Mouse (Mus musculus) heart, embryonic 14.5 days (tissue): ENCODE measurements around the gene Hcar1. TPM values are rescaled to one million over a fixed set of nuclear protein-coding genes. Genes with fewer than 3 reads are reported as not detected.

Experiments
- ATAC-seq: fragments of 200-750 bp; cut with Nextera tagmentation; 2 replicates; pipeline ENCODE4 v1.8.0; 2017; ENCODE audit warnings: low read depth, moderate TSS enrichment; ENCODE audit not compliant: insufficient number of reproducible peaks, insufficient read depth, low FRiP score
- H3K27ac ChIP-seq, 2 experiments: fragments of 200-500 bp in 1 of 2; fragments of 300-500 bp in 1 of 2; sonication (generic) in 1 of 2; replicated peaks in 1 of 2; 2 replicates each; pipeline ENCODE4 v1.5.1; 2012 to 2014; ENCODE audit warnings: low read depth in 2 of 2, low read length in 2 of 2, control low read depth in 1 of 2, mild to moderate bottlenecking in 1 of 2, mixed read lengths in 1 of 2; ENCODE audit not compliant: control insufficient read depth in 1 of 2, insufficient read depth in 1 of 2
- H3K27me3 ChIP-seq: fragments of 300-500 bp; sonication (generic); 2 replicates; pipeline ENCODE4 v1.6.1; 2014; ENCODE audit warnings: mild to moderate bottlenecking, low read length, control low read depth; ENCODE audit not compliant: control insufficient read depth, insufficient read depth
- H3K36me3 ChIP-seq: fragments of 300-500 bp; sonication (generic); 2 replicates; pipeline ENCODE4 v1.6.1; 2014; ENCODE audit warnings: mild to moderate bottlenecking, control low read depth, low read length, mixed read lengths; ENCODE audit not compliant: control insufficient read depth, insufficient read depth
- H3K4me1 ChIP-seq, 2 experiments: fragments of 200-500 bp in 1 of 2; fragments of 300-500 bp in 1 of 2; sonication (generic) in 1 of 2; 2 replicates each; pipeline ENCODE4 v1.6.1; 2012 to 2014; ENCODE audit warnings: low read length in 2 of 2, control low read depth in 1 of 2, mixed read lengths in 1 of 2; ENCODE audit not compliant: control insufficient read depth in 2 of 2, insufficient read depth in 2 of 2
- H3K4me2 ChIP-seq: fragments of 300-500 bp; sonication (generic); 2 replicates; pipeline ENCODE4 v1.6.1; 2014; ENCODE audit warnings: mild to moderate bottlenecking, low read length
- H3K4me3 ChIP-seq, 2 experiments: fragments of 200-500 bp in 1 of 2; fragments of 300-500 bp in 1 of 2; sonication (generic) in 1 of 2; 2 replicates each; pipeline ENCODE4 v1.5.1; 2012 to 2014; ENCODE audit warnings: low read length in 2 of 2, mild to moderate bottlenecking in 2 of 2, control low read depth in 1 of 2, low read depth in 1 of 2, moderate library complexity in 1 of 2; ENCODE audit not compliant: control insufficient read depth in 1 of 2, insufficient read depth in 1 of 2
- H3K9ac ChIP-seq: fragments of 300-500 bp; sonication (generic); 2 replicates; pipeline ENCODE4 v1.6.1; 2014; ENCODE audit warnings: mild to moderate bottlenecking, low read length
- H3K9me3 ChIP-seq: fragments of 300-500 bp; sonication (generic); 2 replicates; pipeline ENCODE4 v1.6.1; 2016; ENCODE audit warnings: low read length, control low read depth; ENCODE audit not compliant: control insufficient read depth
- WGBS: fragments of 180-500 bp; shearing (Covaris S2); extraction: QIAGEN DNeasy Blood & Tissue Kit; methylation state at CpG from one replicate; pipeline ENCODE4 v1.1.7; 2014; 5-methylcytosine and 5-hydroxymethylcytosine counted together
- polyA plus RNA-seq: library from polyadenylated mRNA; unstranded; fragments of >200 nt; fragmentation: Nextera tagmentation; extraction: Ambion mirVana; gene quantifications from 2 replicates; pipeline ENCODE4 v1.2.1, GENCODE M21; 2014

Gene Hcar1
- polyA plus RNA-seq, 1 experiment from 2014 or later, result 0.32 TPM

DNA sequence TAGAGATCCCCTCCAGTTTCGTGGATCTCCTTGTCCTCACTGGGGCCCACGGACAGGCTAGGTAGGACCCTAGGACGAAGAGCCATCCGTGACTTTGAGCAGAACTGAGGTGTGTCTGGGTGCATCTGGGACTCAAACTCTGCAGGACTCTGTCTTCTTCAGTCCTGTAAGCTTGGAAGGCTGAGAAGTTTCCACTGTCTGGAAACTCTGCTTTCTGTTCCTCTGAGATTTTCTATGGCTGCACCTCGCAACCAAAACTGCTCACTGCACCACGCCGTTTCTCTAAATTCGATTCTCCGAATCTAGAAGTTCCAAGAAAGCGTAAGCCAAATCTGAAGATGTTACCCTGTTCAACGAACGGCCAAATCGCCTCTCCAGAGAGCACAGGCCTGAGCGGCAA lies 15.9 kb downstream of the Hcar1 start:
- Histone ChIP-seq H3K27ac (no peak overlapping the region), H3K9me3 (no peaks in the 10 kb centered on the region), H3K36me3 (no peaks in the 10 kb centered on the region), H3K9ac (no peak overlapping the region), H3K4me2 (no peak overlapping the region), H3K4me3 (no peak overlapping the region), H3K4me1 (no peaks in the 10 kb centered on the region), H3K27me3 (no peaks in the 10 kb centered on the region)
- 84% methylated on average over 14 of the region's 14 CpGs for WGBS
- ATAC-seq, result no peak

DNA sequence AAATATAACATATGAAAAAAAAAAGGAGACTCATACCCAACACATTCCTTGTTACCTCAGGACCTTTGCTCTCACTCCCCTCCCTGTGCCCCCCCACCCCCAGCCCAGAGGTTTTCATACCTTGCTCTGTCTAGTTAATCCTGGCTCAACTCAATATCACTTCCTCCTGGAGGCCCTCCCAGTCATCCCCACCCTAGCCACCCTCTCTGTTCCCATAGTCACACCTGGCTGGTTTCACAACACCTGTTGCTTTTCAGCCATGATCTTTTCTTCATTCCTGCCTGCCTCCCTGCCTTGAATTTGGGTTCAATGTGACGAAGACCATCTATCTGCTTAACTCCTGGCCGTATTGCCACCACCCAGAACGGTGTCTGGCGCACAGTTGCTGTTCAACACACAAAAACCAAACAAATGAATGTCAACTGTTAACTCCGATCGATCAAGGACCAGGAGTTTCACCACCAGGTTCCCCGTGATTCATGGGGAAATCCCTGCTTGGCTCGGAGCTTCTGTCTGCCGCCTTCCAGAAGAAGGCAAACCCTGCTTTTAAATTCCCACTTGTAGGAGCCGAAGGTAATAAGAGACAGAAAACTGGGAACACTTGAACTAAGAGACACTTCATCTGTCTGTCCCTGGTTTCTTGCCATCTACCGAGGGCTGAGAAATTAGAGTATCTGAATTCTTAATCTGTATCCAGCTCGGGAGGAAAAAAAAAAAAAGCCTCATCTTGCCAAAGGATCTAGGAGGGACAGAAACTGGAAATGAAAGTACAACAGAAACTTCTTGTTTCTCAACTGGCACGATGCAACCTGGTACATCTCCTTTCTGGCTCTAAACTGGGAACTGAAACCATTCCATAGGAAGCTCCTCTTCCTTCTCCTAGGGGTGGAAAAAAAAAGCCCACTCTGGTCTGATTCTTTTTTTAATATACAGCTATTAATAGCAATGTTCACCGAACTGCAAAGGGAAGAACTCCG lies 17.2 kb downstream of the Hcar1 start:
- Histone ChIP-seq H3K9ac (no peak overlapping the region), H3K4me1 (no peaks in the 10 kb centered on the region), H3K27ac (no peak overlapping the region), H3K36me3 (no peaks in the 10 kb centered on the region), H3K4me3 (no peak overlapping the region), H3K4me2 (no peak overlapping the region; the same call in 1 of the 2 replicates), H3K9me3 (no peaks in the 10 kb centered on the region), H3K27me3 (no peaks in the 10 kb centered on the region)
- no peak for ATAC-seq
- 68% methylated on average over 15 of the region's 15 CpGs for WGBS

DNA sequence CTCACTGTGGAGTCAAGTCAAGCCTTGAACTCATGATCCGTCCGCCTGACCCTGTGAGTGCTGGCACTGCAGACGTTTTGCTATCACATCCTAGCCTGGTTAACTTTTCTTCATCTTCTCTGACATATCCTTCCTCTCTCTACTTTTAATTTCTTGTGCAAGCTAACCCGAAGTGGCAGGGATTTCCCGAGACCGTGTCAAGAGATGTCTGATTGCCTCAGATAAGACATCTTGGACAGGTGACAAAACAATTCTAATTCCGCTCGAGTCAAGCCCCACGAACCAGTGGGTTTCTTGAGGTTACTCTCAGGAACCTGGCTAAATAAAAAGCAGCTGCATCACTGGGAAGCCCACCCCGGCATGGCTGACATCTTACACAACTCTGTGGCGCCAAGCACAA lies 21.0 kb downstream of the Hcar1 start:
- no peak overlapping the region for H3K4me2 ChIP-seq
- H3K36me3 ChIP-seq, result no peaks in the 10 kb centered on the region
- H3K4me1 ChIP-seq, result no peaks in the 10 kb centered on the region
- no peak overlapping the region for H3K27ac ChIP-seq
- no peak for ATAC-seq
- H3K9ac ChIP-seq, result no peak overlapping the region
- H3K9me3 ChIP-seq, result no peaks in the 10 kb centered on the region
- 75% methylated on average over 11 of the region's 11 CpGs for WGBS
- no peaks in the 10 kb centered on the region for H3K27me3 ChIP-seq
- H3K4me3 ChIP-seq, result no peak overlapping the region

DNA sequence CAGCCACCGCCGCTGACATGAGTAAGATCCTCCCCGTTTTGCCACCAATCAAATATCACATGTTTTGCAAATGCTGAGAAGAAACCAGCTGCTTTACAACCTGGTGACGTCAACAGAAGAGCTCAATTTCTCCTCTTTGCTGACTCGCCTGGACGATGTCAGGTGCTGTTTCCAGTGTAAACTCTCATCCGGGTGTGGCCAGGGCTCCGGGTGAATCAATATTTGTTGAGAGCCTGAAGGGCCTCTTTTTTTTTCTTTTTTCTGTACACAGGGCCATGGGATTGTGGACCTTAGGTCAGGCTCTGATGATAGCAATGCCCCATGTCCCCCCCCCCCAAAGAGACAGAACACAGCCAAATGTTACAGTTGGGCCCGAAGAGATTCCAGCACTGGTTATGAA lies 25.3 kb downstream of the Hcar1 start:
- WGBS, result 74% methylated on average over 9 of the region's 9 CpGs
- H3K27me3 ChIP-seq, result no peaks in the 10 kb centered on the region
- H3K9ac ChIP-seq, result no peak overlapping the region
- no peak overlapping the region for H3K4me2 ChIP-seq
- no peak overlapping the region for H3K27ac ChIP-seq
- peaks cover 2 to 3% of the 10 kb centered on the region in 2 experiments; a peak in 1 of 4 replicates for H3K4me1 ChIP-seq
- no peak overlapping the region for H3K4me3 ChIP-seq
- no peaks in the 10 kb centered on the region for H3K36me3 ChIP-seq
- no peaks in the 10 kb centered on the region for H3K9me3 ChIP-seq
- no peak for ATAC-seq

DNA sequence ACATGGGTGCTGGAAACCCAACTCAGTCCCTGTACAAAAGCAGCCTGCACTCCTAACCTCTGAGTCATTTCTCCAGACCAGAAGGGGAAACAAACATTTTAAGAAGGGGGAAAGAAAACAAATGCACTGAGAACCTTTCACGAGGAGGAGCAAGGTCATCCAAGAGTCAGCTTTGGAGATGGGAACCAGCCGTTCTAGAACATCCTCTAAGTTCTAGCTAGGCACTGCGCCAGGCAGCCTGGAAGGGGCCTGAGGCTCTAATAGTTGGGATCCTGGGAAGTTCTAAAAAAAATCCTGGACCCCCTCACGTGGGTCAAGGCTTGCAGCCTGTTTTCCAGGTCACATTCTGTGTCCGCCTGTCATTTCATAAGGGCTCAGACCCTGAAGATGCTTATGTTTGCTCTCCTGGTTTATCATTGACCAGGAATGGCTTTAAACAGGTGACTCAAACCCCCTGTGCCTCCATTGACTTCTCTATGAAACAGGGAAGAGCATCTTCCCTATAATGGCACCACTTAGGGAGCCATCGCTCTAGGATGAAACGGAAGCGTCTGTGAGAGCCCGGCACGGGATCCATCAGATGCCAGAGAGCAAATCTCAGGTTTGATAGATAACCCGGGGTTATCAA lies 25.8 kb downstream of the Hcar1 start:
- no peaks in the 10 kb centered on the region for H3K9me3 ChIP-seq
- no peaks in the 10 kb centered on the region for H3K27me3 ChIP-seq
- H3K36me3 ChIP-seq, result no peaks in the 10 kb centered on the region
- H3K4me1 ChIP-seq, result peaks cover 2 to 3% of the 10 kb centered on the region in 2 experiments; a peak in 1 of 4 replicates
- H3K9ac ChIP-seq, result no peak overlapping the region
- 81% methylated on average over 11 of the region's 11 CpGs for WGBS
- no peak overlapping the region for H3K4me3 ChIP-seq
- no peak overlapping the region for H3K4me2 ChIP-seq
- ATAC-seq, result no peak
- no peak overlapping the region for H3K27ac ChIP-seq

DNA sequence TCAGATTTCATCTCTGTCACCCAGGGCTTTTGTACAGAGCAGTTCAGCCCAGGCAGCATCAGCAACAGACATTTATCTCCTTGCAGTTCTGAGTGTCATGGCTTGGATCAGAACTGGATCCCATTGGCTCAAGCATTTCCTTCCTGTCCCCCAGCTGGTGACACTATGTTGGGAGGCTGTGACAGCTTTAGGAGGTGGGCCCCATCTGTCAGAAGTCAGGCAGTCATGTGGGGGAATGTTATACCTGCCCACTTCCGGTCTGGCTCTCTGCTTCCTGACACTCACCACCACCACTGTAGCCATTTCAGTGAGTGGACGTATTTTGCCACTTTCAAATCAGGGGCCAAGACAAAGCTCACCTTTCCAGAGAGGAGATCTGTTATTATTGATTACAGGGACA lies 28.4 kb downstream of the Hcar1 start:
- no peak for ATAC-seq
- H3K36me3 ChIP-seq, result no peaks in the 10 kb centered on the region
- no peaks in the 10 kb centered on the region for H3K27me3 ChIP-seq
- 30% methylated on average over 2 of the region's 2 CpGs for WGBS
- no peak overlapping the region for H3K9ac ChIP-seq
- H3K4me1 ChIP-seq, result peaks cover 2 to 3% of the 10 kb centered on the region in 2 experiments; a peak in 1 of 4 replicates
- no peak overlapping the region for H3K27ac ChIP-seq
- no peaks in the 10 kb centered on the region for H3K9me3 ChIP-seq
- H3K4me3 ChIP-seq, result no peak overlapping the region
- H3K4me2 ChIP-seq, result no peak overlapping the region

DNA sequence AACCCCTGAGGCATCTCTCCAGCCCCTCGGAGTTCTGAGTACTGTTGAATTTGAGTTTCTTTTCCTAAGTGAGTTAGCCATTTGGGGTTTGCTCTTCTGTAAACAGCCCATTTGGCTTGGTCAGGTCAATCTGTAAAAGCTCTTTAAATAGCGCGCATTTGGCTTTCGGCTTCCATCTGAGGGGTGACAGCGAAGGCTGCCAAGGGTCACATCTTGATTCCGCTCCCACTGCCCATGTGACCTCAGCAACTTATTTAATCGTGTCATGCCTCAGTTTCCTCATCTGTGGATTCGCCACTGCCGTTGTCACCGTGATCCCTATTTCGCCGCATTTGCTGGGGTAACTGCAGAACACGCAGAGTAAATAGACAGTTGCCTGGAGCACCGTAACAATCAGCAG lies 35.5 kb downstream of the Hcar1 start:
- Histone ChIP-seq H3K27me3 (no peaks in the 10 kb centered on the region), H3K4me1 (peaks cover 2 to 8% of the 10 kb centered on the region in 2 experiments; a peak in 1 of 4 replicates), H3K4me2 (no peak overlapping the region), H3K9ac (no peak overlapping the region), H3K27ac (no peak overlapping the region), H3K4me3 (no peak overlapping the region), H3K36me3 (no peaks in the 10 kb centered on the region), H3K9me3 (no peaks in the 10 kb centered on the region)
- 91% methylated on average over 14 of the region's 14 CpGs for WGBS
- no peak for ATAC-seq
